Mouse (Mus musculus): ENCODE data around the gene Palld.

Gene Palld

GRCm38 (mm10) chr8:61549585-61549984, 352.9 kb downstream of the Palld start:
- no peak for DNase-seq

- peak; percentile 89 to 93 for DNase-seq
Observed at GRCm38 (mm10) chr8:61539828-61540500, 362.5 kb downstream of the Palld start.

- no peak for DNase-seq
Observed at GRCm38 (mm10) chr8:61537471-61537870, 365.0 kb downstream of the Palld start.

GRCm38 (mm10) chr8:61535472-61535871, 367.0 kb downstream of the Palld start:
- no peak for DNase-seq

GRCm38 (mm10) chr8:61533356-61533926, 369.0 kb downstream of the Palld start:
- no peak for DNase-seq

- DNase-seq = no peak
Observed at GRCm38 (mm10) chr8:61532831-61533230, 369.7 kb downstream of the Palld start.

- no peak for DNase-seq
Observed at GRCm38 (mm10) chr8:61531944-61532795, 370.3 kb downstream of the Palld start.

- no peak for DNase-seq
Observed at GRCm38 (mm10) chr8:61528642-61529041, 373.8 kb downstream of the Palld start.

- no peak for DNase-seq
Observed at GRCm38 (mm10) chr8:61528197-61528596, 374.3 kb downstream of the Palld start.

- no peak for DNase-seq
Observed at GRCm38 (mm10) chr8:61527037-61527436, 375.5 kb downstream of the Palld start.

- DNase-seq = peak; percentile 62 to 64
Observed at GRCm38 (mm10) chr8:61522132-61522531, 380.4 kb downstream of the Palld start.

GRCm38 (mm10) chr8:61517502-61518185, 384.8 kb downstream of the Palld start:
- DNase-seq = no peak

- DNase-seq = no peak
Observed at GRCm38 (mm10) chr8:61516745-61517501, 385.6 kb downstream of the Palld start.

GRCm38 (mm10) chr8:61515931-61516744, 386.4 kb downstream of the Palld start:
- DNase-seq = peak; percentile 95 to 96

GRCm38 (mm10) chr8:61515110-61515930, 387.2 kb downstream of the Palld start:
- peak; percentile 21 to 34 for DNase-seq

GRCm38 (mm10) chr8:61502277-61502676, 400.2 kb downstream of the Palld start:
- no peak for DNase-seq

GRCm38 (mm10) chr8:61500914-61501313, 401.6 kb downstream of the Palld start:
- no peak for DNase-seq

- DNase-seq = peak; percentile 44 to 57
Observed at GRCm38 (mm10) chr8:61499035-61499434, 403.5 kb downstream of the Palld start.

GRCm38 (mm10) chr8:61497110-61497509, 405.4 kb downstream of the Palld start:
- DNase-seq = no peak

- DNase-seq = peak in 1 of 2 experiments; percentile 8
Observed at GRCm38 (mm10) chr8:61488631-61489030, 413.9 kb downstream of the Palld start.
